Mouse (Mus musculus) B cell, adult 2 months (primary cell): ENCODE data around the gene Npnt.

Source experiments
- DNase-seq, 2 experiments: peaks; one replicate each; pipeline ENCODE4 v3.0.0; 2022

Gene Npnt

GRCm38 (mm10) chr3:132854271-132854670, 95.8 kb downstream of the Npnt start:
- DNase-seq, result no peak

GRCm38 (mm10) chr3:132851841-132852728, 98.0 kb downstream of the Npnt start:
- DNase-seq, result no peak

- no peak for DNase-seq
Observed at GRCm38 (mm10) chr3:132851417-132851816, 98.7 kb downstream of the Npnt start.

- no peak for DNase-seq
Observed at GRCm38 (mm10) chr3:132850431-132850830, 99.7 kb downstream of the Npnt start.

GRCm38 (mm10) chr3:132849669-132850068, 100.4 kb downstream of the Npnt start:
- no peak for DNase-seq

- no peak for DNase-seq
Observed at GRCm38 (mm10) chr3:132842676-132843075, 107.4 kb downstream of the Npnt start.

GRCm38 (mm10) chr3:132839516-132839915, 110.6 kb downstream of the Npnt start:
- no peak for DNase-seq

- DNase-seq, result no peak
Observed at GRCm38 (mm10) chr3:132838656-132839417, 111.3 kb downstream of the Npnt start.

- no peak for DNase-seq
Observed at GRCm38 (mm10) chr3:132837134-132837533, 113.0 kb downstream of the Npnt start.

GRCm38 (mm10) chr3:132835118-132835794, 114.8 kb downstream of the Npnt start:
- no peak for DNase-seq
